ENCODE assay signal across 8 mouse cellular contexts in the genomic region with DNA sequence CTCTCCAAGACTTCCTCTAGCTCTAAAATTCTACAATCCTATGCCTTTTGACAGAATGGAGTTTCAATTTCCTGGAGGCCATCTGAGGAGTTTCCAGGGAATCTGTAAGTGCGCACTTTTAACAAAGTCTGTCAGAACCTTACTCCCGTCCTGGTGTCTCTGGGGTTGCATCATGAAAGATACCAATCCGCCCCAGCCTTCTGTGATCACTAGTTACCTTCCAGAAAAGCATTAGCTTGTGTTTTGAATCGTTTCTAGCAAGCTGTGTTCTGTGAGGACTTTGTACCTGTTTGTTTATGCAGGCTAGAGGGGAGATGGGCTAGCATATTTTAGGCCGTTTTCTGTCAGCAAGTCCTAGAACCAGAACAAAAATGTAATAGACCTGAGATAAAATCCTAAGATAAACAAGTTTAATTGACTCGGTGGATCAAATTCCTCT. TPM values are rescaled to one million over a fixed set of nuclear protein-coding genes. Genes with fewer than 3 reads are reported as not detected.
DNase-seq lines count a peak whose midpoint lies in the region; ATAC-seq and TF ChIP-seq lines count a peak whose summit lies in the region.

No protein-coding gene starts in this region.

- H3K27ac ChIP-seq in heart, embryonic 12.5 days (ENCODE audit: poor library complexity, severe bottlenecking): 0 out of 2 replicates have a peak overlapping the region, but pooled peaks have one; percentile 28
- H3K27ac ChIP-seq in ES-E14 (ENCODE audit: insufficient read depth, low read depth, low read length, poor library complexity, severe bottlenecking) (no peak overlapping the region), macrophage (peak overlapping the region; percentile 71)
- no peak overlapping the region for H3K27ac ChIP-seq in forebrain, postnatal 0 days (ENCODE audit: low read depth, low read length)

- H3K4me2 ChIP-seq in heart, embryonic 12.5 days: peak overlapping the region; percentile 73
- peak overlapping the region; percentile 80 for H3K4me2 ChIP-seq in forebrain, postnatal 0 days (ENCODE audit: low read depth)

- no peak for ATAC-seq in heart, embryonic 12.5 days (ENCODE audit: insufficient number of reproducible peaks, low FRiP score)
- no peak for ATAC-seq in forebrain, postnatal 0 days

- no peak for TF ChIP-seq CTCF in forebrain, postnatal 0 days (IDR thresholded peaks at IDR 0.05; ENCODE audit: low read depth)

- H3K4me1 ChIP-seq in heart, embryonic 12.5 days (replicated peaks): peaks cover 27% of the 10 kb centered on the region
- peaks cover 0 to 2% of the 10 kb centered on the region in 2 experiments; a peak in 2 of 4 replicates for H3K4me1 ChIP-seq in ES-E14 (ENCODE audit: control insufficient read depth in 2 of 2, insufficient read depth in 2 of 2, low read length in 2 of 2, poor library complexity in 1 of 2)
- H3K4me1 ChIP-seq in forebrain, postnatal 0 days (ENCODE audit: insufficient read depth): peaks cover 9% of the 10 kb centered on the region; the same call in 1 of the 2 replicates

- peak overlapping the region; percentile 73 for H3K4me3 ChIP-seq in heart, embryonic 12.5 days
- H3K4me3 ChIP-seq in ES-E14 (ENCODE audit: insufficient read depth in 1 of 2, low read depth in 1 of 2, low read length in 2 of 2, poor library complexity in 1 of 2, severe bottlenecking in 1 of 2) (peak overlapping the region; percentile 86 to 87; a peak in 3 of 4 replicates), macrophage (ENCODE audit: inconsistent target) (peak overlapping the region; percentile 81)
- H3K4me3 ChIP-seq in forebrain, postnatal 0 days (ENCODE audit: low read depth, low read length): peak overlapping the region; percentile 48

- H3K79me2 ChIP-seq in macrophage (ENCODE audit: inconsistent target): peaks cover 35% of the 10 kb centered on the region; the same call in 1 of the 2 replicates

- no peaks in the 10 kb centered on the region for H3K27me3 ChIP-seq in heart, embryonic 12.5 days (replicated peaks)
- H3K27me3 ChIP-seq in forebrain, postnatal 0 days (ENCODE audit: insufficient read depth, low read length): no peaks in the 10 kb centered on the region

- peaks cover 32% of the 10 kb centered on the region for H3K36me3 ChIP-seq in heart, embryonic 12.5 days
- H3K36me3 ChIP-seq in ES-E14 (ENCODE audit: control insufficient read depth, insufficient read depth, low read length, poor library complexity, severe bottlenecking) (peaks cover 6% of the 10 kb centered on the region; the same call in 1 of the 2 replicates), macrophage (ENCODE audit: inconsistent target) (peaks cover 27% of the 10 kb centered on the region; the same call in 1 of the 2 replicates)
- H3K36me3 ChIP-seq in forebrain, postnatal 0 days (ENCODE audit: insufficient read depth): no peaks in the 10 kb centered on the region

- peak overlapping the region; percentile 81 for H3K9ac ChIP-seq in heart, embryonic 12.5 days
- no peak overlapping the region for H3K9ac ChIP-seq in ES-E14 (ENCODE audit: insufficient read depth, low read depth, low read length, poor library complexity, severe bottlenecking)
- no peak overlapping the region for H3K9ac ChIP-seq in forebrain, postnatal 0 days

- H3K9me3 ChIP-seq in heart, embryonic 12.5 days (replicated peaks): no peaks in the 10 kb centered on the region
- H3K9me3 ChIP-seq in ES-E14 (ENCODE audit: control insufficient read depth, insufficient read depth, low read depth, low read length): no peaks in the 10 kb centered on the region
- H3K9me3 ChIP-seq in forebrain, postnatal 0 days (ENCODE audit: low read length): no peaks in the 10 kb centered on the region

- WGBS in heart, embryonic 12.5 days: 28% methylated on average over 6 of the region's 6 CpGs
- WGBS in forebrain, postnatal 0 days: 68% methylated on average over 6 of the region's 6 CpGs
- WGBS in macrophage (ENCODE audit: missing documents): 86% methylated on average over 6 of the region's 6 CpGs

- no peak for DNase-seq in heart, adult 11 months
- no peak for DNase-seq in ES-E14 (ENCODE audit: low read depth, low spot score)
- DNase-seq in forebrain, postnatal 0 days: no peak
- no peak for DNase-seq in layer of hippocampus, adult 18-20 months (ENCODE audit: low spot score in 2 of 2)
- DNase-seq in cerebellum, postnatal 4 days (ENCODE audit: low spot score in 2 of 2): no peak
- no peak for DNase-seq in left cerebral cortex, adult 11 months (ENCODE audit: low spot score)

- in situ Hi-C loops in ES-E14 (cut with MboI; ENCODE audit: low sequenced_read_pairs in 2 of 2, unreplicated experiment in 2 of 2): no loop called here

TF ChIP-seq in ES-E14, 5 proteins besides CTCF, POLR2A, EP300 and RAD21:
- TF ChIP-seq ZC3H11A (IDR thresholded peaks at IDR 0.05; ENCODE audit: borderline replicate concordance, low read depth, low read length): no peak
- TF ChIP-seq HCFC1 (IDR thresholded peaks at IDR 0.05; ENCODE audit: borderline replicate concordance, insufficient read depth, low read length): no peak
- no peak for TF ChIP-seq MAFK (IDR thresholded peaks at IDR 0.05; ENCODE audit: insufficient read depth, low read depth, low read length)
- TF ChIP-seq CHD2 (IDR thresholded peaks at IDR 0.05; ENCODE audit: low read depth, low read length): no peak
- TF ChIP-seq ZNF384 (IDR thresholded peaks at IDR 0.05; ENCODE audit: low read depth, low read length): no peak

RNA-seq across cellular contexts. Expression of a gene that starts 0.9 kb away (rescaled TPM):
- 35.1 and 35.4 TPM in 2 replicates for polyA plus RNA-seq in heart, embryonic 12.5 days (2016; fragmentation: Nextera tagmentation; extraction: Ambion mirVana)
- 8.1 and 11.9 TPM in 2 replicates for total RNA-seq in ES-E14 (2012; rRNA removed)
- 6.5 and 9.6 TPM in 2 replicates for total RNA-seq in forebrain, postnatal 0 days (2014; rRNA removed)
- 4.8 and 5.5 TPM in 2 replicates for polyA plus RNA-seq in forebrain, postnatal 0 days (2015; fragmentation: Nextera tagmentation; extraction: Ambion mirVana)
- total RNA-seq in macrophage (2018; cell fraction: chromatin; rRNA removed): 100 to 1,000 TPM in 3 of 26 experiments, 10 to 100 TPM in 23; 43.6 to 155 (median 65.3) TPM
- total RNA-seq in macrophage (2018; cell fraction: cytosol; rRNA removed): 10 to 100 TPM; 24.2 to 49.4 (median 32.9) TPM
- total RNA-seq in macrophage (2018; cell fraction: nucleus; rRNA removed): 100 to 1,000 TPM in 2 of 26 experiments, 10 to 100 TPM in 24; 38.4 to 155 (median 62.9) TPM
- polyA plus RNA-seq in macrophage (2018): 28.1 to 48.0 TPM (median 29.5 TPM) in 3 replicates
- total RNA-seq in layer of hippocampus, adult 18-20 months (2021): 10 to 100 TPM; 15.7 to 16.3 TPM

RNA-seq across cellular contexts. Expression of a gene that starts 48.0 kb away (rescaled TPM):
- polyA plus RNA-seq in heart, embryonic 12.5 days (2016; fragmentation: Nextera tagmentation; extraction: Ambion mirVana): 0.15 and 0.63 TPM in 2 replicates
- total RNA-seq in ES-E14 (2012; rRNA removed): 0.80 and 1.3 TPM in 2 replicates
- 0.24 and 0.46 TPM in 2 replicates for total RNA-seq in forebrain, postnatal 0 days (2014; rRNA removed)
- 0.08 TPM in 1 of 2 replicates, not detected in the other for polyA plus RNA-seq in forebrain, postnatal 0 days (2015; fragmentation: Nextera tagmentation; extraction: Ambion mirVana)
- 1 to 10 TPM in 2 of 26 experiments, under 1 TPM in 18, not detected in 6; 0.13 to 2.8 (median 0.36) TPM for total RNA-seq in macrophage (2018; cell fraction: chromatin; rRNA removed)
- under 1 TPM in 17 of 26 experiments, not detected in 9; under 0.01 to 0.22 (median 0.04) TPM for total RNA-seq in macrophage (2018; cell fraction: cytosol; rRNA removed)
- total RNA-seq in macrophage (2018; cell fraction: nucleus; rRNA removed): 1 to 10 TPM in 1 of 26 experiments, under 1 TPM in 19, not detected in 6; 0.10 to 1.2 (median 0.37) TPM
- not detected in 3 replicates for polyA plus RNA-seq in macrophage (2018)
- total RNA-seq in layer of hippocampus, adult 18-20 months (2021): under 1 TPM; 0.25 to 0.35 TPM

Comparison
In these comparisons a context has a peak if more than half of its experiments do, and no peak if none do; other contexts are left out.
1. H3K27ac ChIP-seq: peak in heart, embryonic 12.5 days (single experiment) and macrophage (single experiment); none in ES-E14 (single experiment) and forebrain, postnatal 0 days (single experiment).
2. Peak in every context shown above with its lines, with median percentiles within 50 percentile points of each other: H3K4me3 ChIP-seq.